In the genomic region with DNA sequence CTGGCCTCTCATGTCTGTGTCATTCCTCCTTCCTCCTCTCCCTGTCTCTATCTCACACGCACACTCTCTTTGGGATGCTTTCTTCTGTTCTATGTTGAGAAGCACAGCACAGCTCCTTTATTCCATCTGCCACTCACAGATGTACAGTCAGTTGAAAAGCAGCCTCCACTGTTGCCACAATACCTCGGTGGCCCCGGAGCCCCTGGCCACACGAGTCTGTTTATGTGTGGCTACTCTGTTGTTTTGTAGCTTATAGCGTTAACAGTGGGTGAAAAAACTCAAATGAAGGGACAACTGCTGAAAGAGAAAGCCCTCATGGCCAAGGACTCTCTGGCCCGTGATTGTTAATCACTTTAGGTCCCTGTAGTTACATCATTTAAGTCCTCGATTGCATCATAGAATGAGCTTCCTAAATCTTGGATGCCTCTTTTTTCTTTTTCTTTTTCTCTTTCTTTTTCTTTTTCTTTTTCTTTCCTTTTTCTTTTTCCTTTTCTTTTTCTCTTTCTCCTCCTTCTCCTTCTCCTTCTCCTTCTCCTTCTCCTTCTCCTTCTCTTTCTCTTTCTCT, we compare ENCODE assay signal across 18 mouse cellular contexts.
"Had no signal": no experiment of that assay in that cellular context is flagged by ENCODE, and none has a peak within 500 bp of the region (broad histone marks: within the 10 kb centered on the region; RNA-seq: fewer than 3 reads in every experiment).

No protein-coding gene starts in this region.

- H3K9me3 ChIP-seq: liver, embryonic 12.5 days; midbrain, embryonic 10.5 days; midbrain, embryonic 12.5 days; neural tube, embryonic 12.5 days; stomach, embryonic 15.5 days had no signal

- H3K4me2 ChIP-seq: liver, embryonic 12.5 days; lung, embryonic 14.5 days; midbrain, embryonic 12.5 days; neural tube, embryonic 12.5 days; stomach, embryonic 15.5 days had no signal

- H3K36me3 ChIP-seq: liver, embryonic 12.5 days; midbrain, embryonic 10.5 days; midbrain, embryonic 12.5 days; neural tube, embryonic 12.5 days; stomach, embryonic 15.5 days had no signal

- DNase-seq: lung, adult 18-20 months; lung, embryonic 14.5 days; midbrain, embryonic 14.5 days; retina, postnatal 1 day; right cerebral cortex, adult 18-20 months; right cerebral cortex, postnatal 25 days; right cerebral cortex, postnatal 4 days; spleen, adult 18-20 months; thymus, adult 2 months; thymus, postnatal 36 days had no signal

- H3K9ac ChIP-seq: liver, embryonic 12.5 days; liver, embryonic 14.5 days; lung, embryonic 14.5 days; midbrain, embryonic 12.5 days; neural tube, embryonic 12.5 days; stomach, embryonic 15.5 days had no signal

- H3K4me3 ChIP-seq: liver, embryonic 12.5 days; midbrain, embryonic 10.5 days; midbrain, embryonic 12.5 days; neural tube, embryonic 12.5 days; stomach, embryonic 15.5 days had no signal

- H3K27me3 ChIP-seq: liver, embryonic 12.5 days; neural tube, embryonic 12.5 days; stomach, embryonic 15.5 days had no signal

- H3K27ac ChIP-seq: liver, embryonic 12.5 days; liver, embryonic 14.5 days; midbrain, embryonic 10.5 days; midbrain, embryonic 12.5 days; neural tube, embryonic 12.5 days; stomach, embryonic 15.5 days; stomach, postnatal 0 days had no signal

- H3K4me1 ChIP-seq: liver, embryonic 12.5 days; neural tube, embryonic 12.5 days; stomach, embryonic 15.5 days had no signal

- ATAC-seq: liver, embryonic 12.5 days; midbrain, embryonic 16.5 days had no signal
